ENCODE assay signal across 20 mouse cellular contexts in genomic region chr8:95075504-95075903, GRCm38 (mm10). TPM values are rescaled to one million over a fixed set of nuclear protein-coding genes. Genes with fewer than 3 reads are reported as not detected.
"Had no signal": no experiment of that assay in that cellular context is flagged by ENCODE, and none has a peak within 500 bp of the region (broad histone marks: within the 10 kb centered on the region; RNA-seq: fewer than 3 reads in every experiment).

No protein-coding gene starts in this region.

- ATAC-seq: liver, postnatal 0 days; lung, postnatal 0 days; midbrain, embryonic 16.5 days had no signal

- H3K4me2 ChIP-seq: lung, embryonic 15.5 days; midbrain, embryonic 12.5 days; neural tube, embryonic 12.5 days; stomach, embryonic 15.5 days had no signal

- H3K9ac ChIP-seq: liver, postnatal 0 days; lung, embryonic 15.5 days; midbrain, embryonic 12.5 days; neural tube, embryonic 12.5 days; stomach, embryonic 15.5 days had no signal

- H3K36me3 ChIP-seq: lung, embryonic 15.5 days; midbrain, embryonic 12.5 days; neural tube, embryonic 12.5 days; stomach, embryonic 15.5 days had no signal

- H3K27ac ChIP-seq: lung, embryonic 15.5 days; macrophage; midbrain, embryonic 12.5 days; neural tube, embryonic 12.5 days; stomach, embryonic 15.5 days; stomach, postnatal 0 days had no signal

- H3K4me3 ChIP-seq: lung, embryonic 15.5 days; megakaryocyte, embryonic 14.5 days; midbrain, embryonic 12.5 days; neural tube, embryonic 12.5 days; stomach, embryonic 15.5 days had no signal

- DNase-seq: liver, postnatal 0 days; lung, adult 2 months; lung, postnatal 14 days; lung, postnatal 36 days; midbrain, embryonic 14.5 days; right cerebral cortex, postnatal 14 days; thymus, adult 2 months; thymus, postnatal 25 days; thymus, postnatal 4 days had no signal

- H3K9me3 ChIP-seq: lung, embryonic 15.5 days; megakaryocyte, embryonic 14.5 days; midbrain, embryonic 12.5 days; neural tube, embryonic 12.5 days; stomach, embryonic 15.5 days had no signal

- H3K4me1 ChIP-seq: lung, embryonic 15.5 days; neural tube, embryonic 12.5 days had no signal

- H3K27me3 ChIP-seq: lung, embryonic 15.5 days; midbrain, embryonic 12.5 days; neural tube, embryonic 12.5 days; stomach, embryonic 15.5 days had no signal

RNA-seq across cellular contexts. Expression of gene Drc7, which starts 20.6 kb away (rescaled TPM):
- total RNA-seq: monocyte, adult 5-6 weeks had no signal
- polyA plus RNA-seq: macrophage; midbrain, embryonic 12.5 days; urinary bladder, adult 2 months had no signal
